Mouse (Mus musculus): ENCODE results near the gene Rxfp3.

Rxfp3 gene

GRCm38 (mm10) chr15:11037711-11038110 is at the start of gene Rxfp3:
Gene Rxfp3 (minus strand): TSS chr15:11037991.
- no peak for DNase-seq

- no peak for DNase-seq
Observed at GRCm38 (mm10) chr15:11084993-11085365, 47.2 kb upstream of the Rxfp3 start.

DNA sequence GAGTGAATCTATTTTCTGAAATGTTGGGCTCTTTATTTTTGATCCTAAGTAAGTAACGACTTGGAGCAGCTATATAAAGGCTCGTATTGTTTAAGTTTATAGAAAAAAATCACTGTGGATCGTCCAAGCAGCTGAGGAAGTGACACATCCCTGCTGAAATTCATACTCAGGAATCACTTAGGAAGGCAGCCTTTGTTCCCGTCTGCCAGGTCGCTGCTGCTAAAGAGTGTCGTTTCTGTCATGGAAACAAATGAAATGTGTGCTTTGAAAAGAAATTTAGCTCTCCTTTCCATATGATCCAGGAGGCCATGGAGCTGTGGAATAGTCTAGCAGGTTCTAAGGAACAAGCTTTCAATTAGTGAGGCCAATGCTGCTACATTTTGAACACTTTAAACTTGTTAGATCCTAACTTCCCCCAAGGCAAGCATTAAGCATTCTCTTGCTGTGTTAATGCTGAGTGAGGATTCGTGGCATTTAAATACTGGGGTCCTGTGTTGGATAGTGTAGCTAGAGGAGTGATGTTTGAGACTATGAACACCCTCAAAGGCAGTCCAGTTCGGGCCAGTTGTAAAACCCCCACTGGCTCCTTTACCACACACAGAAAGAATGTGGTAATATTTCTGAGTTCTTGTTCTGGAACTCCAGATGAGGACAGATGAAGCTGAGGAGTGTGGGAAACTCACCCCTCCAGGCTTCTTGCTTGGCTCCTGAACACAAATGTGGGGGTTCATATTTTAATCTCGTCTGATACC is 46.6 kb upstream of the Rxfp3 start:
- no peak for DNase-seq

DNA sequence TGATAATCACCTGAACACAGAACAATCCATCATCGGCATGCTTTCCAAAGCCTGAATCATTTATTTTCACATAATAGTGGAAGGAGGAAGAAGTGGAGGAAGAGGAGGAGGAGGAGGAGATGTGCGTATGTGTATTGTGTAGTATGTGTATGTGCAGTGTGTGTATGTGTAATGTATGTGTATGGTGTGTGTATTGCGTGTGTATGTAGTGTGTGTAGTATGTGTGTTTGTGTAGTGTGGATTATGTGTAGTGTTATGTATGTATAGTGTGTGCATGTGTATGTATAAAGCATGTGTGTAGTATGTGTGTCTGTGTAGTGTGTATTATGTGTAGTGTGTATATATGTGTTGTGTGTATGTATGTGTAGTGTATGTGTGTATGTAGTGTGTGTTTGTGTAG is 45.9 kb upstream of the Rxfp3 start:
- DNase-seq, result no peak

DNA sequence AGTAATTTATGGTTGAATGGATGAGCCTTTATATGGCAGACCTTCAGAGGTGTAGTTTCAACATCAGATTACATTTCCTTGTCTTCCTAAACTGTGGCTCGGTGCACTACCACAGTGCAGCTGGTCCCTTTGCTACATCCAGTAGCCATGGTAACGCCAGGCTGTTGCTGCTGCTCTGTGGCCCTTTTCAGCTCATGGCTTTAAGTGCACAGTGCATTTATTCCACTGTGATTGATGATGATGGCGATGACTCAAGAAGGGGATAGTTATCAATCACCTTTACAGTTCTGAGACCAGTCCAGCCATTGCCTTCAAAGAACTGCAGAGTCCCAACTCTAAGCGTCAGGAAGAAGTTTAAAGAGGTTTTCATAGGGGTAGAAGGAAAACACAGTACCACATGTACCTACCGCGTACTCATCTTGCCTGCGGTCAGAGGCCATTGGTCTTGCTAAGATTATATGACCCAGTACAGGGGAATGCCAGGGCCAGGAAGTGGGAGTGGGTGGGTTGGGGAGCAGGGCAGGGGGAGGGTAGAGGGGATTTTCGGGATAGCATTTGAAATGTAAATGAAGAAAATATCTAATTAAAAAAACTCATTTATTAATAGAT is 45.3 kb upstream of the Rxfp3 start:
- no peak for DNase-seq

DNA sequence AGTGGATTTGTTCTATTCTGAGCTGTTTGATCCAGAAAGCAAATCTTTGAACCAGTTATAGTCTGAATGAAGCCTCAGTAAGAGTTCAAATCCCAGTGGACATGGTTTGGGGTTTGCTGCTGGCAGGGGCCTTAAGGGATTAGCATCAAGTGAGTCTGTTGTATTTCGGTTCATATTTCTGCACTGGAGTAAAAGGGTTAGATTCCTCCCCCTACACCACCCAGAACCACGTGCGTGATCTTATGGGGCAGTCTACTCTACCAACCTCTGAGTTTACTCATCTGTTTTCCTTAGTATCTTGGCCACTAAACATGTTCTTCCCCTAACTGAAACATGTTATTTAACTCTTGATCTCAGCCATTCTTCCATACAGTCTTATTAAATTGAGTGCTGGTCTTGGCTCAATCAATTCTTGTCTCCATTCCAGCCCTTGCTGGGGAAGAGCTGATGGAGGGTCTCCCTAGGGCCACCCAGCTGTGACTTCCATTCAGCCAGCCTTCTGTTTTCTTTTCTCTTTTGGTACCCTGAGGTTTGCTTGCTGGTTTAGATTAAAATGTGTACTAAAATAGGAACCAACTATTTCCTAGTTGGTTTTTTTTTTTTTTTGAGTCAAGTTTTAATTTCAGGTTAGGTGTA is 38.1 kb upstream of the Rxfp3 start:
- DNase-seq, result no peak

DNA sequence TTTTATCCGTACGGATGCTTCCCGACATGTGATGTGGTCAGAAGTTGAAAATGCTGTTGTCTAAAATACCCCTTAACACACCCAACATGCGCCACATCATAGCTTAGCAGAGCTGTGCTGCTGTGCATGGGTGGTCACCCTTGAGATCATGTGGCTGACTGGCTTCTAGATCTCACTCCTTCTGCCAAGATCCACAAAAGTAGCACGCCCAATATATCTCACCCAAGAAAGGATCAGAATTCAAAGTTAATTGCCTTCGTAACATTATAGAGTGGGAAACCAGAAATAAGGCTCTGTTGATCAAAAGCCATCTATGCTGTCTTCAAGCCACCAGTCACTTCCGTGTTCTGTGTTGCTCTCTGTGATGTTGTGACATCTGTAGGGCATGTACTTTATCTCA is 30.1 kb upstream of the Rxfp3 start:
- DNase-seq, result no peak

DNA sequence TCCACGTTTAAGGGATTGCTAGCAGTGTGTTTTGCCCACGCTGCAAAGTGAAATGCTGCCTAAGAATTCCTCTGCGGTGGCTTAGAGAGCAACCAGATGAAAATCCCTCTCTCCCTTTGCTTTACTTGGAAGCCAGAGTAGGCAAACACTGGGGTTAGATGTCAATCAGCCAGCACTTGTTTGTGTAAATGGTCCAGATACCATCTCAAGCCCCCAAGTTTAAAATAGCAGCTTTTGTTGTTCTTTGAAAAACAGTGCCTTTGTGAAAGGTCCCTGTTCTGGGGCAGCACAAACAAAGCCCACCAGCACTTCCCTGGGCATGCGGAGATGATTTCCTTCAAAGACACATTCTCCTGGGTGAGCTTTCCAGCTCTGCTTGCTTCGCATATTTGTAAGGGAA is 28.5 kb upstream of the Rxfp3 start:
- DNase-seq, result no peak

GRCm38 (mm10) chr15:11065528-11066171 is 27.9 kb upstream of the Rxfp3 start:
- no peak for DNase-seq

GRCm38 (mm10) chr15:11064558-11065411 is 27.0 kb upstream of the Rxfp3 start, which contains the start of gene Adamts12:
Gene Adamts12 (plus strand): TSS chr15:11064790.
- no peak for DNase-seq

- DNase-seq, result no peak
Observed at GRCm38 (mm10) chr15:11064160-11064557, 26.4 kb upstream of the Rxfp3 start.

GRCm38 (mm10) chr15:11062903-11063302 is 25.1 kb upstream of the Rxfp3 start:
- DNase-seq, result no peak

DNA sequence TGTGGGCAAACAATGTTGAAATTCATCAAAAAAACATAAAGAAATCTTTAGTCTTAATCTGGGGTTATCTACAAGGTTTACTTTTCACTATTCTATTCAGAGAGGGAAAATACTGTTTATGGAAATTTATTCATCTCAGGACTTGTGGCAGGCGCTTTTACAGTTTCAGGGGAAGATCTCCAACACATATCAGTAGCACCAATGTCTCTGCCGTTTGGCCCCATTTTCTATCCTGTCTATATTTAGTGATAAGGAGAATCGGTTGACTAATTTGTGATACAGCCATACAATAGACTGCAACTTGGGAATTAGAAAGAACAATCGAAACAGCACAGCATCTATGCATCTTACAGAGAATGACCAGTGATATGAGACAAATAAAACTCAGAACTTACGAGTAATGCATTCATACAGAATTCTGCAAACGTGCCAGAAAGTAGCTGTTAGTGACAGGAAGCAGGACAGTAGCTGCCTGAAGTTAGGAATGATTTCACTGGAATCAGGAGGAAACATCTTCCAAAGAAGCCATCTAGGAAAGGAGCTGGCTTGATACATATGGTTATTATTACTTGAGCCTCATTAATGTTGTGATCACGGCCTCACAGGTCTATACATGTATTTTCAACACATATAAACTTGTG is 16.8 kb upstream of the Rxfp3 start:
- no peak for DNase-seq

GRCm38 (mm10) chr15:11053678-11054439 is 16.1 kb upstream of the Rxfp3 start:
- DNase-seq, result no peak

- DNase-seq, result no peak
Observed at GRCm38 (mm10) chr15:11042828-11043227, 5.0 kb upstream of the Rxfp3 start.

- DNase-seq, result no peak
Observed at GRCm38 (mm10) chr15:11041229-11041628, 3.4 kb upstream of the Rxfp3 start.

GRCm38 (mm10) chr15:11040067-11040466 is 2.3 kb upstream of the Rxfp3 start:
- no peak for DNase-seq

DNA sequence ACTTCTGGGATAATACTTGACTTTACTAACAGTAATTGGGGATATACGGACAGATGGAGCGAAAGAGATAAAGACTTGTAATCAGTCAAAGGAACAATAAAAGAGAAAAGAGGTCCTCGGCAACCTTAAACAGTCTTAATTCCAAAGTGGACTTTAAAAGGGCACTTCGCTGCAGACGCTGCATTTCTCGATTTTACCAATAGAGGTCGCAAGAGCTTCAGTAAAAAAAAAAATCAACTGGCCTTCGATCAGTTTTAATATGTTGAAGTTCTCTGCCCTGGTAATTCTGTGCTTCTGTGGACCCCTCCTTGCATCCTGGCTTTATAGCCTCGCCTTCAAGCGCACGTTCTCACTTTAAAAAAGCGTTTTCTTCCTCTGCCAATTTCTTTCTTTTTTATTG is 685 bp upstream of the Rxfp3 start:
- DNase-seq, result peak in 1 of 2 experiments; percentile 49

- DNase-seq, result no peak
Observed at GRCm38 (mm10) chr15:11037376-11037695, 455 bp downstream of the Rxfp3 start.

GRCm38 (mm10) chr15:11036535-11037375 is 1.0 kb downstream of the Rxfp3 start:
- DNase-seq, result no peak

All from cerebellum, postnatal 36 days (tissue).